Mouse (Mus musculus) heart, embryonic 15.5 days (tissue): Measurements from ENCODE around the gene Tmem132c. TPM values are rescaled to one million over a fixed set of nuclear protein-coding genes. Genes with fewer than 3 reads are reported as not detected.
A peak's percentile ranks its signal among the peaks of the same experiment; 100 is the strongest.

Experiments used
- ATAC-seq: fragments of 200-750 bp; cut with Nextera tagmentation; replicated peaks from 2 replicates; pipeline ENCODE4 v1.8.0; 2017; ENCODE audit warnings: low read depth, moderate TSS enrichment; ENCODE audit not compliant: insufficient number of reproducible peaks, insufficient read depth, low FRiP score
- H3K27ac ChIP-seq: fragments of 300-500 bp; sonication (generic); 2 replicates; pipeline ENCODE4 v1.5.1; 2015; ENCODE audit warnings: mild to moderate bottlenecking, inconsistent platforms
- H3K27me3 ChIP-seq: fragments of 300-500 bp; sonication (generic); 2 replicates; pipeline ENCODE4 v1.6.1; 2015; ENCODE audit warnings: inconsistent platforms
- H3K36me3 ChIP-seq: fragments of 300-500 bp; sonication (generic); 2 replicates; pipeline ENCODE4 v1.6.1; 2015; ENCODE audit warnings: mild to moderate bottlenecking, inconsistent platforms
- H3K4me1 ChIP-seq: fragments of 300-500 bp; sonication (generic); replicated peaks from 2 replicates; pipeline ENCODE4 v1.6.1; 2015; ENCODE audit warnings: inconsistent platforms
- H3K4me2 ChIP-seq: fragments of 300-500 bp; sonication (generic); 2 replicates; pipeline ENCODE4 v1.6.1; 2015; ENCODE audit warnings: inconsistent platforms, mild to moderate bottlenecking, moderate library complexity
- H3K4me3 ChIP-seq: fragments of 300-500 bp; sonication (generic); 2 replicates; pipeline ENCODE4 v1.5.1; 2015; ENCODE audit warnings: mild to moderate bottlenecking, inconsistent platforms
- H3K9ac ChIP-seq: fragments of 300-500 bp; sonication (generic); 2 replicates; pipeline ENCODE4 v1.6.1; 2015; ENCODE audit warnings: mild to moderate bottlenecking, inconsistent platforms
- H3K9me3 ChIP-seq: fragments of 300-500 bp; sonication (generic); replicated peaks from 2 replicates; pipeline ENCODE4 v1.6.1; 2016; ENCODE audit warnings: inconsistent platforms
- WGBS: fragments of 180-500 bp; shearing (Covaris S2); methylation state at CpG from one replicate; pipeline ENCODE4 v1.1.7; 2015; ENCODE audit warnings: mixed read lengths; 5-methylcytosine and 5-hydroxymethylcytosine counted together
- polyA plus RNA-seq: library from polyadenylated mRNA; unstranded; fragments of >200 nt; fragmentation: Nextera tagmentation; extraction: Ambion mirVana; gene quantifications from 2 replicates; pipeline ENCODE4 v1.2.1, GENCODE M21; 2015

Gene Tmem132c
- polyA plus RNA-seq, 1 experiment from 2014 or later, result 1.5 TPM

- ATAC-seq, result no peak
- H3K27me3 ChIP-seq, result no peaks in the 10 kb centered on the region
- WGBS, result 35% methylated on average over 14 of the region's 14 CpGs
- no peaks in the 10 kb centered on the region for H3K9me3 ChIP-seq
- no peak overlapping the region for H3K9ac ChIP-seq
- no peak overlapping the region for H3K27ac ChIP-seq
- no peak overlapping the region for H3K4me3 ChIP-seq
- no peaks in the 10 kb centered on the region for H3K4me1 ChIP-seq
- no peak overlapping the region for H3K4me2 ChIP-seq
- no peaks in the 10 kb centered on the region for H3K36me3 ChIP-seq
Observed at GRCm38 (mm10) chr5:127310318-127311004, 68.9 kb downstream of the Tmem132c start.

GRCm38 (mm10) chr5:127311005-127311331, 69.4 kb downstream of the Tmem132c start:
- Histone ChIP-seq H3K4me2 (no peak overlapping the region), H3K27me3 (no peaks in the 10 kb centered on the region), H3K4me1 (no peaks in the 10 kb centered on the region), H3K9ac (no peak overlapping the region), H3K4me3 (no peak overlapping the region), H3K27ac (no peak overlapping the region), H3K9me3 (no peaks in the 10 kb centered on the region), H3K36me3 (no peaks in the 10 kb centered on the region)
- WGBS, result 63% methylated on average over 2 of the region's 2 CpGs
- no peak for ATAC-seq

GRCm38 (mm10) chr5:127313634-127314033, 72.0 kb downstream of the Tmem132c start:
- no peaks in the 10 kb centered on the region for H3K36me3 ChIP-seq
- H3K9ac ChIP-seq, result no peak overlapping the region
- no peak overlapping the region for H3K27ac ChIP-seq
- no peak overlapping the region for H3K4me2 ChIP-seq
- WGBS, result 80% methylated on average over 2 of the region's 2 CpGs
- no peaks in the 10 kb centered on the region for H3K9me3 ChIP-seq
- ATAC-seq, result no peak
- no peaks in the 10 kb centered on the region for H3K27me3 ChIP-seq
- H3K4me1 ChIP-seq, result no peaks in the 10 kb centered on the region
- no peak overlapping the region for H3K4me3 ChIP-seq

- Histone ChIP-seq H3K36me3 (no peaks in the 10 kb centered on the region), H3K9me3 (no peaks in the 10 kb centered on the region), H3K27ac (no peak overlapping the region), H3K9ac (no peak overlapping the region), H3K27me3 (no peaks in the 10 kb centered on the region), H3K4me2 (no peak overlapping the region), H3K4me3 (no peak overlapping the region), H3K4me1 (peaks cover 10% of the 10 kb centered on the region)
- 37% methylated on average over 12 of the region's 12 CpGs for WGBS
- ATAC-seq, result no peak
Observed at GRCm38 (mm10) chr5:127319096-127319779, 77.6 kb downstream of the Tmem132c start.

- Histone ChIP-seq H3K9ac (no peak overlapping the region), H3K4me2 (no peak overlapping the region), H3K4me3 (no peak overlapping the region), H3K4me1 (peaks cover 11% of the 10 kb centered on the region), H3K27ac (no peak overlapping the region), H3K9me3 (no peaks in the 10 kb centered on the region), H3K27me3 (no peaks in the 10 kb centered on the region), H3K36me3 (no peaks in the 10 kb centered on the region)
- 44% methylated on average over 2 of the region's 2 CpGs for WGBS
- no peak for ATAC-seq
Observed at GRCm38 (mm10) chr5:127324645-127325044, 83.0 kb downstream of the Tmem132c start.

GRCm38 (mm10) chr5:127336048-127336907, 94.7 kb downstream of the Tmem132c start:
- ATAC-seq, result no peak
- H3K4me3 ChIP-seq, result no peak overlapping the region
- peaks cover 7% of the 10 kb centered on the region for H3K4me1 ChIP-seq
- H3K4me2 ChIP-seq, result peak overlapping the region; percentile 29; the same call in 1 of the 2 replicates
- no peak overlapping the region for H3K9ac ChIP-seq
- H3K27me3 ChIP-seq, result no peaks in the 10 kb centered on the region; the same call in 1 of the 2 replicates
- 14% methylated on average over 13 of the region's 15 CpGs for WGBS
- no peaks in the 10 kb centered on the region for H3K9me3 ChIP-seq
- no peak overlapping the region for H3K27ac ChIP-seq
- H3K36me3 ChIP-seq, result no peaks in the 10 kb centered on the region

GRCm38 (mm10) chr5:127336908-127337265, 95.3 kb downstream of the Tmem132c start:
- 48% methylated on average over 5 of the region's 5 CpGs for WGBS
- Histone ChIP-seq H3K4me2 (no peak overlapping the region), H3K4me1 (peaks cover 7% of the 10 kb centered on the region), H3K36me3 (no peaks in the 10 kb centered on the region), H3K4me3 (no peak overlapping the region), H3K9me3 (no peaks in the 10 kb centered on the region), H3K27ac (no peak overlapping the region), H3K9ac (no peak overlapping the region), H3K27me3 (no peaks in the 10 kb centered on the region; the same call in 1 of the 2 replicates)
- ATAC-seq, result no peak

- ATAC-seq, result no peak
- no peaks in the 10 kb centered on the region; the same call in 1 of the 2 replicates for H3K27me3 ChIP-seq
- H3K9ac ChIP-seq, result no peak overlapping the region
- no peak overlapping the region for H3K4me2 ChIP-seq
- H3K4me1 ChIP-seq, result peaks cover 7% of the 10 kb centered on the region
- H3K36me3 ChIP-seq, result no peaks in the 10 kb centered on the region
- H3K4me3 ChIP-seq, result no peak overlapping the region
- no peak overlapping the region for H3K27ac ChIP-seq
- WGBS, result 13% methylated on average over 5 of the region's 5 CpGs
- H3K9me3 ChIP-seq, result no peaks in the 10 kb centered on the region
Observed at GRCm38 (mm10) chr5:127339016-127339435, 97.4 kb downstream of the Tmem132c start.

- WGBS, result 30% methylated on average over 3 of the region's 3 CpGs
- peaks cover 4% of the 10 kb centered on the region for H3K4me1 ChIP-seq
Observed at GRCm38 (mm10) chr5:127341158-127341557, 99.5 kb downstream of the Tmem132c start.

GRCm38 (mm10) chr5:127344721-127345120, 103.1 kb downstream of the Tmem132c start:
- H3K36me3 ChIP-seq, result no peaks in the 10 kb centered on the region
- no peaks in the 10 kb centered on the region for H3K4me1 ChIP-seq
- H3K9me3 ChIP-seq, result no peaks in the 10 kb centered on the region
- H3K27me3 ChIP-seq, result no peaks in the 10 kb centered on the region
- no peak overlapping the region for H3K4me3 ChIP-seq
- H3K9ac ChIP-seq, result no peak overlapping the region
- no peak overlapping the region for H3K4me2 ChIP-seq
- WGBS, result 49% methylated on average over 2 of the region's 2 CpGs
- no peak for ATAC-seq
- no peak overlapping the region for H3K27ac ChIP-seq

More at GRCm38 (mm10) chr5:127341158-127341557, 99.5 kb downstream of the Tmem132c start:
- no peak overlapping the region for H3K9ac ChIP-seq
- H3K4me3 ChIP-seq, result no peak overlapping the region
- no peak overlapping the region for H3K27ac ChIP-seq
- no peaks in the 10 kb centered on the region for H3K9me3 ChIP-seq
- no peak overlapping the region for H3K4me2 ChIP-seq
- H3K36me3 ChIP-seq, result no peaks in the 10 kb centered on the region
- no peak for ATAC-seq
- H3K27me3 ChIP-seq, result no peaks in the 10 kb centered on the region

- Histone ChIP-seq H3K9me3 (no peaks in the 10 kb centered on the region), H3K9ac (no peak overlapping the region), H3K4me1 (no peaks in the 10 kb centered on the region), H3K27ac (no peak overlapping the region), H3K36me3 (no peaks in the 10 kb centered on the region), H3K4me3 (no peak overlapping the region), H3K27me3 (no peaks in the 10 kb centered on the region), H3K4me2 (no peak overlapping the region)
- WGBS, result 89% methylated on average over 2 of the region's 2 CpGs
- no peak for ATAC-seq
Observed at GRCm38 (mm10) chr5:127346364-127346763, 104.8 kb downstream of the Tmem132c start.
